Mouse (Mus musculus): ENCODE results near the gene Ifna5. TPM values are rescaled to one million over a fixed set of nuclear protein-coding genes. Genes with fewer than 3 reads are reported as not detected.

Ifna5 gene
- polyA plus RNA-seq, 1 experiment from 2014 or later: not detected

Other genes with a start within 250 kb of the Ifna5 start
- gene Ifna9, start 243.1 kb upstream of the Ifna5 start, polyA plus RNA-seq (2015; fragmentation: Nextera tagmentation; extraction: Ambion mirVana): not detected in 2 replicates
- gene Ifna12, start 232.1 kb upstream of the Ifna5 start, polyA plus RNA-seq (2015; fragmentation: Nextera tagmentation; extraction: Ambion mirVana): not detected in 2 replicates
- not detected in 2 replicates for gene C87499, start 201.1 kb upstream of the Ifna5 start, polyA plus RNA-seq (2015; fragmentation: Nextera tagmentation; extraction: Ambion mirVana)
- not detected in 2 replicates for gene Ifna13, start 191.1 kb upstream of the Ifna5 start, polyA plus RNA-seq (2015; fragmentation: Nextera tagmentation; extraction: Ambion mirVana)
- not detected in 2 replicates for gene Ifna16, start 158.6 kb upstream of the Ifna5 start, polyA plus RNA-seq (2015; fragmentation: Nextera tagmentation; extraction: Ambion mirVana)
- not detected in 2 replicates for gene Ifna2, start 151.6 kb upstream of the Ifna5 start, polyA plus RNA-seq (2015; fragmentation: Nextera tagmentation; extraction: Ambion mirVana)
- not detected in 2 replicates for gene Ifnab, start 144.2 kb upstream of the Ifna5 start, polyA plus RNA-seq (2015; fragmentation: Nextera tagmentation; extraction: Ambion mirVana)
- 0.72 and 1.2 TPM in 2 replicates for gene Gm26566, start 113.7 kb upstream of the Ifna5 start, polyA plus RNA-seq (2015; fragmentation: Nextera tagmentation; extraction: Ambion mirVana)
- 90.9 and 93.4 TPM in 2 replicates for gene Klhl9, start 113.1 kb upstream of the Ifna5 start, polyA plus RNA-seq (2015; fragmentation: Nextera tagmentation; extraction: Ambion mirVana)
- gene Gm13271, start 80.7 kb upstream of the Ifna5 start, polyA plus RNA-seq (2015; fragmentation: Nextera tagmentation; extraction: Ambion mirVana): not detected in 2 replicates
- 0.32 and 0.75 TPM in 2 replicates for gene Gm13283, start 75.4 kb upstream of the Ifna5 start, polyA plus RNA-seq (2015; fragmentation: Nextera tagmentation; extraction: Ambion mirVana)
- 0.49 and 0.58 TPM in 2 replicates for gene Gm13290, start 61.7 kb upstream of the Ifna5 start, polyA plus RNA-seq (2015; fragmentation: Nextera tagmentation; extraction: Ambion mirVana)
- not detected in 2 replicates for gene Gm13289, start 58.6 kb upstream of the Ifna5 start, polyA plus RNA-seq (2015; fragmentation: Nextera tagmentation; extraction: Ambion mirVana)
- not detected in 2 replicates for gene Gm13272, start 55.7 kb upstream of the Ifna5 start, polyA plus RNA-seq (2015; fragmentation: Nextera tagmentation; extraction: Ambion mirVana)
- gene Ifnz, start 53.4 kb upstream of the Ifna5 start, polyA plus RNA-seq (2015; fragmentation: Nextera tagmentation; extraction: Ambion mirVana): 0.28 and 0.69 TPM in 2 replicates
- gene Gm13276, start 49.8 kb upstream of the Ifna5 start, polyA plus RNA-seq (2015; fragmentation: Nextera tagmentation; extraction: Ambion mirVana): 1.0 TPM in 1 of 2 replicates, not detected in the other
- gene Gm13277, start 46.9 kb upstream of the Ifna5 start, polyA plus RNA-seq (2015; fragmentation: Nextera tagmentation; extraction: Ambion mirVana): not detected in 2 replicates
- gene Gm13278, start 44.0 kb upstream of the Ifna5 start, polyA plus RNA-seq (2015; fragmentation: Nextera tagmentation; extraction: Ambion mirVana): not detected in 2 replicates
- gene Gm13275, start 41.0 kb upstream of the Ifna5 start, polyA plus RNA-seq (2015; fragmentation: Nextera tagmentation; extraction: Ambion mirVana): not detected in 2 replicates
- not detected in 2 replicates for gene Gm13279, start 38.1 kb upstream of the Ifna5 start, polyA plus RNA-seq (2015; fragmentation: Nextera tagmentation; extraction: Ambion mirVana)
- gene Gm13285, start 35.9 kb upstream of the Ifna5 start, polyA plus RNA-seq (2015; fragmentation: Nextera tagmentation; extraction: Ambion mirVana): 1.7 TPM in 2 replicates
- gene Gm13287, start 32.3 kb upstream of the Ifna5 start, polyA plus RNA-seq (2015; fragmentation: Nextera tagmentation; extraction: Ambion mirVana): not detected in 2 replicates
- not detected in 2 replicates for gene Gm13288, start 30.0 kb upstream of the Ifna5 start, polyA plus RNA-seq (2015; fragmentation: Nextera tagmentation; extraction: Ambion mirVana)
- not detected in 2 replicates for gene Ifna7, start 19.3 kb upstream of the Ifna5 start, polyA plus RNA-seq (2015; fragmentation: Nextera tagmentation; extraction: Ambion mirVana)
- gene Ifna11, start 15.6 kb upstream of the Ifna5 start, polyA plus RNA-seq (2015; fragmentation: Nextera tagmentation; extraction: Ambion mirVana): not detected in 2 replicates
- gene Ifna6, start 8.1 kb upstream of the Ifna5 start, polyA plus RNA-seq (2015; fragmentation: Nextera tagmentation; extraction: Ambion mirVana): not detected in 2 replicates
- gene Ifna4, start 6.3 kb downstream of the Ifna5 start, polyA plus RNA-seq (2015; fragmentation: Nextera tagmentation; extraction: Ambion mirVana): not detected in 2 replicates
- gene Ifna1, start 14.6 kb downstream of the Ifna5 start, polyA plus RNA-seq (2015; fragmentation: Nextera tagmentation; extraction: Ambion mirVana): not detected in 2 replicates
- not detected in 2 replicates for gene Ifne, start 44.7 kb downstream of the Ifna5 start, polyA plus RNA-seq (2015; fragmentation: Nextera tagmentation; extraction: Ambion mirVana)

All from embryonic facial prominence, embryonic 15.5 days (tissue).